Mouse (Mus musculus): ENCODE data around the gene Rabepk. TPM values are rescaled to one million over a fixed set of nuclear protein-coding genes. Genes with fewer than 3 reads are reported as not detected.

The Rabepk gene
- polyA plus RNA-seq (2012; rRNA removed) = 31.0 and 43.2 TPM in 2 replicates

DNA sequence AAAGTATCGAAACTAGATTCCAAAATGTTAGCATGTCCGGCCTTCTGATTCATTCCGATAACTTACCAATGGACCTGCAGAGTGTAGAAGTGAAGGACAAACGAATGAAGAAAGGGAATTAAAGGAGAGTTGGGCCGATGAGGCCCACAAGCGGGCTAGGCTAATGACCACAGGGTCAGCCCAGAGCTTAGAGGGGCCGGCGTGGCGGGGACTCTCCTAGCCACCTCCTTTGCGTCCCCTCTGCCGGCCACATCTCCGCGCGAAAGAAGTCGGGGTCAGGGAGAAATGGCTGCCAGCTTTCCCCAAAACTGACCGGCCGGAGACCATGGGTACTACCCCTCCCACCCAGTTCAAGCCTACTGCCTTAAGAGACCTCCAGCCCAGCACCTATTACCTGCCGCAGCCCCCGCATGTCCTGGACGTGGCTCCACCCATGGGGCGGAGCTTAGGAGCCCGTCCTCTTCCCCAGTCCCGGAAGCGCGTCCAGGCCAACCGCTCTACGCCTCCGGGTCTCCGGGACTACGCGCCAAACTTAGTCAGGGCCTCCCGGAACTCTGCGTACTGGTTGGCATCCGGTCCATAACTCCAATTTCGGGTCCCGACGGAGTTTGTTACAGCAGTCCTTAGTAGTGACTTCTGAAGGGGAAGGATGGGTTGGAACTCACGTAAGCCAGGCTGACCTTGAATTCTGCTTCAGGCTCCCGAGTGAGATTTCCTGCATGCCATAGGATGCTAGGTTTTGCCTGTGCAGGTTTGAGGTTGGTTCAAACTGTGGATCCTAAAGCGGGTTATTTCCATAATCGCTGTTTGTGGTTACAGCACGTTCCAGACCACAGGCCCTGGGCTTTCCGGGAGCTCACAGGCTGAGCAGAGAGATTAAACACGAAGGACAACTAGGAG, at the start of gene Rabepk:
Rabepk (minus strand) TSS at position 556 of the 900 bp plus-strand sequence.

DNA sequence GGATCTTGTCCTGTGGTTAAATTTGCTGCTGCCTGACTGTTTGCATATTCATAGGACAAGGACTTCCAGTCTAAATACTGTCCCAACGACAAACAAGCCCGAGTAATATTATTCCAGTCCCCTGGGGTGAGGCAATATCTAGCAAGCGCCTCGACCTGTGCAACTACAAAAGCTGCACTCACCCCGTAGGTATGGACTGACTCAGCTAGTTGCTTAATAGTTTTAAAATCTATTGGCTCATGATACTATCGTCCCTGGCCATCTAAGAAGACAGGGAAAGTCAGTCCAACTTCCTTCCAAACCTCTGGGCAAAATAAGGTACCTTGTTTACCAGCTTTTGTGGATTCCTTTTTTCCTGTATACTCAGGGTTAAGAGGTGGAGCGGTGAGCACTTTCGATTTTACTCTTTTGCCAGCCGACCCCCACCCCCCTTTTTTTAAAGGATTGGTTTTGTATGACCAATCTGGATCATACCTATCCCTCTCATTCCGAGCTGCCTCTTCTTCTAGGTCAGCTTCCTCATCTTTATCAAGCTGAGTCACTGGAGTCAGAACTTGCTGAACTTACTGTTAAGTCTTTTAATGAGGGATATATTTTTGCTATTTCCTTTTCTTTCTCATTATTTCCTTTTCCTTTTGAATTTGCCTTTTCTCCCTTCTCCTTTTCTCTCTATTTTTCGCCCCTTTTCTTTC, 33.2 kb upstream of the Rabepk start, which contains the start of gene Gm34653:
Gm34653 (plus strand) TSS at position 242 of the 692 bp plus-strand sequence.

GRCm38 (mm10) chr2:34825827-34826459, 26.2 kb upstream of the Rabepk start, which contains the start of gene Fbxw2:
TSS of gene Fbxw2 (minus strand) at chr2:34826311.

GRCm38 (mm10) chr2:34771368-34772226, 28.1 kb downstream of the Rabepk start, which contains the start of gene Hspa5:
TSS of gene Hspa5 (plus strand) at chr2:34771970.

GRCm38 (mm10) chr2:34754551-34755358, 45.0 kb downstream of the Rabepk start, which contains the start of gene Gapvd1:
TSS of gene Gapvd1 (minus strand) at chr2:34755232.

Other genes with a start within 250 kb of the Rabepk start
- 10.5 and 13.2 TPM in 2 replicates for gene Gapvd1, start 44.7 kb downstream of the Rabepk start, polyA plus RNA-seq (2012; rRNA removed)
- 1,121 and 2,603 TPM in 2 replicates for gene Hspa5, start 27.9 kb downstream of the Rabepk start, polyA plus RNA-seq (2012; rRNA removed)
- 35.3 and 39.2 TPM in 2 replicates for gene Fbxw2, start 26.4 kb upstream of the Rabepk start, polyA plus RNA-seq (2012; rRNA removed)
- not detected in 2 replicates for gene Gm34653, start 33.1 kb upstream of the Rabepk start, polyA plus RNA-seq (2012; rRNA removed)
- 5.2 and 7.0 TPM in 2 replicates for gene Cutal, start 74.5 kb upstream of the Rabepk start, polyA plus RNA-seq (2012; rRNA removed)
- 11.9 and 12.6 TPM in 2 replicates for gene Psmd5, start 75.1 kb upstream of the Rabepk start, polyA plus RNA-seq (2012; rRNA removed)
- 1.9 and 3.1 TPM in 2 replicates for gene Phf19, start 114.1 kb upstream of the Rabepk start, polyA plus RNA-seq (2012; rRNA removed)
- 8.2 and 8.7 TPM in 2 replicates for gene Traf1, start 161.9 kb upstream of the Rabepk start, polyA plus RNA-seq (2012; rRNA removed)